Mouse (Mus musculus) cerebellum, postnatal 10 days (tissue): ENCODE data around the gene Cbr1.
"Not testable (repeated sequence)": the region's sequence is repeated elsewhere in the genome, so short reads cannot be mapped to it uniquely, and the experiment has no call there.

Source experiments
- DNase-seq, 2 experiments: peaks; one replicate each; pipeline ENCODE4 v3.0.0; 2021; ENCODE audit warnings: mixed read lengths in 2 of 2

The Cbr1 gene

GRCm38 (mm10) chr16:93599461-93599860 lies 6.2 kb upstream of the Cbr1 start:
- DNase-seq, result peak in 1 of 2 experiments; percentile 0

DNA sequence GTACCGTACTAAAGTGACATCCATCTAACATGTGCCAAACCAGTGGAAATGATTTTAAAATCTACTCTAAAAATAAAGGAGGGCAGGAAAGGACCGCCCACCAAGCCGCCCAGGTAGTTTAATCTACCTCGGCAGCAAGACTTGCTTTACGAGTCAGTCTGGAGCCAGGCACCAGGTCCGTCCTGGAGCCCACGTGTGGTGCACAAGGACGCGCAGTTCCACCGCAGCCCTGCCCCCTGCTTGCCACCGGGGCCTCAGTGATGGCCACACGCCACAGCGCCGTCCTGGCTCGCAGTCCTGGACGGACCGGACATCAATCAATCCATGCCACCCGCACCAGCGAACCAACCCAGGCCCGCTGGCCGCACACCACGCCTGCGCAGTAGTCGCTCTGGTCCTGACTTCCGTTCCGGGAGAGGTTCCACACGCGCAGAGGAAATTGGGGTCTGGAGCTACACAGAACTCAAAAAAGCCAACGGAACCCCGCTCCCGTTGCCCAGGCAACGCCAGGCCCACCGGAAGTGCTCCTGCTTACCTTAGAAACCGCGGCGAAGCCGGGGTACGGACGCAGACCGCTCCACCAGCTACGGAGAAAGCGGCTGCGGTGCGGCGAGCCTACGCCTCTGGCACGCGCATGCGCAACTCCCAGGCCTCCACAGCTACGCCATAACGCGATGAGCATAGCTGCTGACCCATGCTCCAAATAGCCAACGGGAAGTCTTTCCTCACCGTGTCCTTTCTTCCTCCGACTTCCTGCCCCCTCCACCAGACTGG lies 2.0 kb upstream of the Cbr1 start, which contains the start of gene Setd4:
Gene Setd4 (minus strand): TSS at position 625 of the 774 bp plus-strand sequence.
- DNase-seq, result peak; percentile 96 to 98

GRCm38 (mm10) chr16:93604481-93604969 lies 1.1 kb upstream of the Cbr1 start:
- DNase-seq, result peak; percentile 41 to 47

- no peak for DNase-seq
These were observed 493 bp downstream of the Cbr1 start for GRCm38 (mm10) chr16:93606146-93606545.

GRCm38 (mm10) chr16:93607669-93608101 lies 2.0 kb downstream of the Cbr1 start:
- peak; percentile 91 to 92 for DNase-seq

DNA sequence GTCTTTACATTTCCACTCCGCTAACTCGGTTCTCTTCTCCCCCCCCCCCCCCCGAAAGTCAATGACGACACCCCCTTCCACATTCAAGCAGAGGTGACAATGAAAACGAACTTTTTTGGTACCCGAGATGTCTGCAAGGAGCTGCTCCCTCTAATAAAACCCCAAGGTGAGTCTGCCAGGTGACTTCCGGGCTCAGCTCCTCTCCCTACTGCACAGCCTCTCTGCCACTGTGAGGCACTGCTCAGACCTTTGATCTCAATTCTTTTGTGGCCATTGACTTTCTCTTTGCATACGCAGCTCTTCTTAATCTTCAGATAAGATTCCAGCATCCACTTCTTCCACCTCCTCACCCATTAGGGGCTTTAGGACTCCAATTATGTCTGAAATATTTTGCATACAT lies 3.1 kb downstream of the Cbr1 start:
- no peak for DNase-seq

- DNase-seq, result no peak
These were observed 4.1 kb downstream of the Cbr1 start for GRCm38 (mm10) chr16:93609796-93610195.

GRCm38 (mm10) chr16:93610961-93611360 lies 5.3 kb downstream of the Cbr1 start:
- DNase-seq, result no peak

GRCm38 (mm10) chr16:93615118-93615870 lies 9.6 kb downstream of the Cbr1 start:
- peak; percentile 83 to 86 for DNase-seq

DNA sequence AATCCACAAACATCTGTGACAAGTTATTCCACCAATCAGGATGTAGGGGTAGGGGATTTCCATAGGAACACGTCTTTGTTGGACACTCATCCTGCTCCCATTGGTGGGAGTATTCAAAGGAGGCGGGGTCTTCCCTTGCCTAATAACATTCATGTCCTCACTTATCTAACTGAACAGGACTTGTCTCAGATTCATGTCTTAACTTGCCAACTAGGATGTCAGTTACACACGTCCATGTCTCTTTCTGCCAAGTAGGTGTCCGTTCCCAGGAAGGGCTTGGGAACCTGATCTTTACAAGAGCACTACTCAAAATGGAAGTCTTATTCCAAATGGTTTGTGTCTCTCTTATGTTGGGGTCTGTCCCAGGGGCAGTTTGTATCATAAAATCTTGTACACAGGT lies 18.1 kb downstream of the Cbr1 start:
- DNase-seq, result not testable (repeated sequence)

- DNase-seq, result no peak
These were observed 19.0 kb downstream of the Cbr1 start for GRCm38 (mm10) chr16:93624671-93625070.

DNA sequence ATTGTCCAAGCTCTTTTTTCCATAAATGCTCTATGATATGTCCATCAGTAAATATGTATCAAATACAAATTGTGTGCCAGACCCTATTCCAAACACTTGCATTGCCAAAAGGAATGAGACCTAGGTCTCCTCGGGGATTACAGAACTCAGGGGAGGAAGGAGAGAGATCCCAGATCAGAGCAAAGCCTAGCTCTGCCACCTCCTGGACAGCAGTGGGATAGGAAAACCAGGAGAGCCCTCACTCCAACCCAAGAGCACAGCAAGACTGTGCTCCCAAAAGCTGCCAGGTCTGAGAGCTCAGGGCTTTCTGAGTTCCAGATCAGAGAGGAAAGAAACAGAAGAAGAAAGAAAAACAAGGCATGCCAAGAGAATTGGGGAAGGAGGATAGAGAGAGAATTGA lies 21.1 kb downstream of the Cbr1 start:
- peak; percentile 62 to 63 for DNase-seq

DNA sequence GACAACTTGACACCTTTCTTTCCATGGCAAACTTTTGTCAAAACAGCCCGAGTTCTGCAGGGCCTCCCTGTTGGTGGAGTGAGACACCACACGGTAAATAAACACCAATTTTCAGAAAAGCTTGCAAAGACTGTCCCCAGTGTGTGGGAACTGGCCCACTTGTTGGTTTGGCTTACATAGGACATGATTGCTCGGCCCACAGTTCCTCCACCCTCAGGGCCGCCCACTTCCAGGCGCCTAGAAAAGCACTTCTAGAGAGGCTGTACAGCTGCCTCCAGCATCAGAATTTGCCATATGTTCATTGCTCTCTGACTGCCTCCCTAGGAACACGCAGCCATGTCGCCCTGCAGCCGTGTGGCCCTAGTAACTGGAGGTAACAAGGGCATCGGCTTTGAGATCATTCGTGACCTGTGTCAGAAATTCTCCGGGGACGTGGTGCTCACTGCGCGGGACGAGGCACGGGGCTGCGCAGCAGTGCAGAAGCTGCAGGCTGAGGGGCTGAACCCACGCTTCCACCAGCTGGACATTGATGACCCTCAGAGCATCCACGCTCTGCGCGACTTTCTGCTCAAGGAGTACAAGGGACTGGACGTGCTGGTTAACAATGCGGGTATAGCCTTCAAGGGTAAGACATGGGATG lies 22.2 kb downstream of the Cbr1 start, which contains the start of gene Gm5678:
Gene Gm5678 (plus strand): TSS at position 337 of the 640 bp plus-strand sequence.
- DNase-seq, result no peak

- DNase-seq, result peak in 1 of 2 experiments; percentile 8
These were observed 38.4 kb downstream of the Cbr1 start for GRCm38 (mm10) chr16:93644006-93644405.

GRCm38 (mm10) chr16:93648441-93649183 lies 43.0 kb downstream of the Cbr1 start:
- DNase-seq, result no peak
